Mouse (Mus musculus) olfactory bulb, adult 2 months (tissue): ENCODE measurements around the gene Aff2.

Source experiments
- CTCF ChIP-seq: fragments of 200-500 bp; IDR thresholded peaks from 2 replicates; pipeline ENCODE4 v1.5.1; 2012; ENCODE audit warnings: low read depth, mild to moderate bottlenecking, low read length, moderate library complexity; ENCODE audit not compliant: insufficient read depth
- POLR2A ChIP-seq: fragments of 200-500 bp; IDR thresholded peaks from 2 replicates; pipeline ENCODE4 v1.6.1; 2012; ENCODE audit warnings: mild to moderate bottlenecking, low read depth, low read length, moderate library complexity; ENCODE audit not compliant: insufficient read depth

DNA sequence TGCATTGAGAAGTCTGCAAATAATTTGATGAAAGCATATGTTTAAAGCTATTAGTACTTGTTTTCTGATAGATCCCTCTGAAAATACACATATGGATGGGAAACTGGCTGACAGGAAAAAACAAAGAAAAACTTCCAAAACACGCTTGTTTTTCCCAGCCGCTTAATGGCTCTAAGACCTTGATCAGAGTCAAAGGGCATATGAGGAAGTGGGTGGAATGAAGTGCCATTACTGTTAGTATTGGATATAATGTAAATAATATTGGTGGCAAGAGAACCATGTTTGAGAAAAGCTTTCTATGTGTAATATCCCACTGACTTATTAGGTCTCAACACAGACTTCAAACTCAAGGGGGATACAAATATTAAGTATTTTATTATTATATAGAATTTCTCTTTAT lies 455.0 kb downstream of the Aff2 start:
- TF ChIP-seq POLR2A = no peak
- TF ChIP-seq CTCF = no peak
